Comparison of ENCODE assay signal across 8 mouse cellular contexts in genomic region chr11:69559851-69560765, GRCm38 (mm10). TPM values are rescaled to one million over a fixed set of nuclear protein-coding genes. Genes with fewer than 3 reads are reported as not detected.
DNase-seq lines count a peak whose midpoint lies in the region; ATAC-seq lines count a peak whose summit lies in the region.

Efnb3 (minus strand) TSS chr11:69560205.

- peak within 1 kb of the TSS; percentile 74 for H3K9ac ChIP-seq in lung, embryonic 15.5 days
- H3K9ac ChIP-seq in embryonic facial prominence, embryonic 14.5 days (ENCODE audit: low read depth, low read length) = peak within 1 kb of the TSS; percentile 87
- peak within 1 kb of the TSS; percentile 95 for H3K9ac ChIP-seq in limb, embryonic 11.5 days (ENCODE audit: low read length)
- H3K9ac ChIP-seq in neural tube, embryonic 14.5 days (replicated peaks; ENCODE audit: low read depth, low read length) = peak within 1 kb of the TSS; percentile 88

- H3K9me3 ChIP-seq in lung, embryonic 15.5 days = no peaks in the 10 kb centered on the region
- no peaks in the 10 kb centered on the region for H3K9me3 ChIP-seq in embryonic facial prominence, embryonic 14.5 days (ENCODE audit: control insufficient read depth, low read length)
- no peaks in the 10 kb centered on the region for H3K9me3 ChIP-seq in limb, embryonic 11.5 days (ENCODE audit: control insufficient read depth, low read length)
- no peaks in the 10 kb centered on the region for H3K9me3 ChIP-seq in neural tube, embryonic 14.5 days (ENCODE audit: control insufficient read depth, low read length)

- peaks cover 29% of the 10 kb centered on the region for H3K4me1 ChIP-seq in lung, embryonic 15.5 days
- peaks cover 24% of the 10 kb centered on the region for H3K4me1 ChIP-seq in embryonic facial prominence, embryonic 14.5 days (ENCODE audit: control insufficient read depth, insufficient read depth, low read length)
- peaks cover 68% of the 10 kb centered on the region for H3K4me1 ChIP-seq in limb, embryonic 11.5 days (ENCODE audit: control insufficient read depth, insufficient read depth, low read length)
- peaks cover 51% of the 10 kb centered on the region for H3K4me1 ChIP-seq in neural tube, embryonic 14.5 days (ENCODE audit: control insufficient read depth, insufficient read depth, low read length)

- H3K4me2 ChIP-seq in lung, embryonic 15.5 days = peak within 1 kb of the TSS; percentile 99
- peak within 1 kb of the TSS; percentile 95 for H3K4me2 ChIP-seq in embryonic facial prominence, embryonic 14.5 days (ENCODE audit: low read depth, low read length)
- H3K4me2 ChIP-seq in limb, embryonic 11.5 days (ENCODE audit: low read depth, severe bottlenecking) = peak within 1 kb of the TSS; percentile 97
- H3K4me2 ChIP-seq in neural tube, embryonic 14.5 days (ENCODE audit: low read depth, low read length) = peak within 1 kb of the TSS; percentile 91

- ATAC-seq in lung, embryonic 15.5 days (ENCODE audit: borderline replicate concordance, extremely low read depth, low FRiP score, low TSS enrichment) = peak; percentile 60; the same call in 1 of the 2 replicates
- peak; percentile 81 for ATAC-seq in embryonic facial prominence, embryonic 14.5 days (ENCODE audit: low read depth)
- peak; percentile 15; the same call in 1 of the 2 replicates for ATAC-seq in limb, embryonic 11.5 days (ENCODE audit: insufficient number of reproducible peaks, low FRiP score, low TSS enrichment, low read depth)
- ATAC-seq in neural tube, embryonic 14.5 days (ENCODE audit: low read depth) = peak; percentile 72
- no peak for ATAC-seq in activated CD4-positive, CD25-positive, alpha-beta regulatory T cell, adult 4 months

- DNase-seq in lung, adult 18-20 months = no peak
- peak; percentile 86 for DNase-seq in embryonic facial prominence, embryonic 14.5 days (ENCODE audit: low spot score)
- peak; percentile 70 for DNase-seq in heart, postnatal 4 days
- peak; percentile 86 for DNase-seq in limb, embryonic 11.5 days (ENCODE audit: low spot score)
- no peak for DNase-seq in natural killer cell, adult 2 months (ENCODE audit: low spot score in 2 of 2)

- WGBS in lung, embryonic 15.5 days = under 1% methylated on average over 51 of the region's 59 CpGs
- under 1% methylated on average over 46 of the region's 59 CpGs for WGBS in embryonic facial prominence, embryonic 14.5 days
- WGBS in limb, embryonic 11.5 days = under 1% methylated on average over 58 of the region's 59 CpGs
- WGBS in neural tube, embryonic 14.5 days = under 1% methylated on average over 54 of the region's 59 CpGs

- H3K27me3 ChIP-seq in lung, embryonic 15.5 days = no peaks in the 10 kb centered on the region; the same call in 1 of the 2 replicates
- H3K27me3 ChIP-seq in embryonic facial prominence, embryonic 14.5 days (replicated peaks; ENCODE audit: control insufficient read depth, insufficient read depth, low read length) = no peaks in the 10 kb centered on the region
- no peaks in the 10 kb centered on the region for H3K27me3 ChIP-seq in limb, embryonic 11.5 days (ENCODE audit: control insufficient read depth, insufficient read depth, low read length)
- no peaks in the 10 kb centered on the region; the same call in 1 of the 2 replicates for H3K27me3 ChIP-seq in neural tube, embryonic 14.5 days (ENCODE audit: control insufficient read depth, insufficient read depth, low read length)

- peak within 1 kb of the TSS; percentile 63 for H3K4me3 ChIP-seq in lung, embryonic 15.5 days
- peak within 1 kb of the TSS; percentile 76 for H3K4me3 ChIP-seq in embryonic facial prominence, embryonic 14.5 days (ENCODE audit: low read depth, low read length)
- peak within 1 kb of the TSS; percentile 84 for H3K4me3 ChIP-seq in limb, embryonic 11.5 days (ENCODE audit: low read depth, low read length)
- peak within 1 kb of the TSS; percentile 87 for H3K4me3 ChIP-seq in neural tube, embryonic 14.5 days (ENCODE audit: low read depth, low read length)

- no peak within 1 kb of the TSS for H3K27ac ChIP-seq in lung, embryonic 15.5 days
- H3K27ac ChIP-seq in embryonic facial prominence, embryonic 14.5 days (replicated peaks; ENCODE audit: low read depth, low read length) = peak within 1 kb of the TSS; percentile 81
- peak within 1 kb of the TSS; percentile 94 for H3K27ac ChIP-seq in limb, embryonic 11.5 days (replicated peaks; ENCODE audit: low read depth, low read length)
- H3K27ac ChIP-seq in neural tube, embryonic 14.5 days (ENCODE audit: low read depth, low read length) = peak within 1 kb of the TSS; percentile 74

- peaks cover 22% of the 10 kb centered on the region for H3K36me3 ChIP-seq in lung, embryonic 15.5 days
- H3K36me3 ChIP-seq in embryonic facial prominence, embryonic 14.5 days (ENCODE audit: control insufficient read depth, insufficient read depth, low read length) = peaks cover 27% of the 10 kb centered on the region
- peaks cover 6% of the 10 kb centered on the region; the same call in 1 of the 2 replicates for H3K36me3 ChIP-seq in limb, embryonic 11.5 days (ENCODE audit: control insufficient read depth, insufficient read depth, low read length)
- H3K36me3 ChIP-seq in neural tube, embryonic 14.5 days (ENCODE audit: control insufficient read depth, insufficient read depth, low read length) = peaks cover 7% of the 10 kb centered on the region

RNA-seq across cellular contexts. Expression of gene Efnb3, which starts in this region (rescaled TPM):
- polyA plus RNA-seq in lung, embryonic 15.5 days (2015; fragmentation: Nextera tagmentation; extraction: Ambion mirVana) = 8.5 and 8.8 TPM in 2 replicates
- 7.3 and 8.6 TPM in 2 replicates for polyA plus RNA-seq in embryonic facial prominence, embryonic 14.5 days (2014; fragmentation: Nextera tagmentation; extraction: Ambion mirVana)
- 100 to 1,000 TPM in 1 of 2 experiments, 10 to 100 TPM in 1; 98.5 to 117 TPM for total RNA-seq in heart, postnatal 4 days (2021)
- 12.9 and 14.4 TPM in 2 replicates for polyA plus RNA-seq in limb, embryonic 11.5 days (2014; fragmentation: Nextera tagmentation; extraction: Ambion mirVana)
- 23.2 and 35.6 TPM in 2 replicates for polyA plus RNA-seq in neural tube, embryonic 14.5 days (2014; fragmentation: Nextera tagmentation; extraction: Ambion mirVana)
- polyA plus RNA-seq in activated CD4-positive, CD25-positive, alpha-beta regulatory T cell, adult 4 months (2017; shearing (Covaris generic)) = under 1 TPM in 1 of 2 experiments, not detected in 1; 0.17 TPM

Comparison
In these comparisons a context has a peak if more than half of its experiments do, and no peak if none do; other contexts are left out.
1. DNase-seq: peak in embryonic facial prominence, embryonic 14.5 days (single experiment), heart, postnatal 4 days (single experiment) and limb, embryonic 11.5 days (single experiment); none in lung, adult 18-20 months (0 of 2) and natural killer cell, adult 2 months (0 of 2).
2. Peak in every context shown above with its lines, with median percentiles within 50 percentile points of each other: H3K4me2 ChIP-seq, H3K4me3 ChIP-seq and H3K9ac ChIP-seq.